Mouse (Mus musculus): ENCODE measurements at regions not wholly inside any gene's neighbourhood (a gene's known extent, or its start where the extent isn't known, plus 50 kb on each side); places are given as distances from the start of the nearest gene placed in this dataset.

DNA sequence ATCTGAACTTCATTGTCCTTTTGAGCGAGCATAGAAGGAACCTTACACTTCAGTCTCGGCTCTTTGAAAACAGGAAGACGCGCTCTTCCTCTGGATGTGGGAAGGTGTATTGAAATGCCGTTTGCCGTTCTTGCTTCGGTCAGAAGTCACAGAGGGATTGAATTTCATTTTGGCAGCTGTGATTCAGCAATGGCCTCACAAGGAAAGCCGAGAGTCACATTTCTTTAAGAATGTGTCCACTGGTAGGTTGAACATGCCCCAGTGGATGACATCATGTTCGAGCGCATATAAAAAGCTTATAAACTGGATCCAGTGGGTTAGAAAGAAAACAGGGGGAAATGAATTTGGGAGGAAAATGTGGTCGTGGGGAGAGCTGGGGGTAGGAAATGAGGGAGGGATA is 1579.6 kb upstream of the Gulo start:
- no peak for DNase-seq (ENCODE audit: low spot score)
- Histone ChIP-seq H3K36me3 (replicated peaks) (no peaks in the 10 kb centered on the region), H3K9me3 (no peaks in the 10 kb centered on the region), H3K4me1 (peaks cover 11% of the 10 kb centered on the region), H3K27ac (replicated peaks) (no peak overlapping the region), H3K27me3 (replicated peaks; ENCODE audit: low read depth, poor library complexity, severe bottlenecking) (no peaks in the 10 kb centered on the region), H3K4me3 (no peak overlapping the region)
- 67% methylated on average over 11 of the region's 11 CpGs for WGBS

DNA sequence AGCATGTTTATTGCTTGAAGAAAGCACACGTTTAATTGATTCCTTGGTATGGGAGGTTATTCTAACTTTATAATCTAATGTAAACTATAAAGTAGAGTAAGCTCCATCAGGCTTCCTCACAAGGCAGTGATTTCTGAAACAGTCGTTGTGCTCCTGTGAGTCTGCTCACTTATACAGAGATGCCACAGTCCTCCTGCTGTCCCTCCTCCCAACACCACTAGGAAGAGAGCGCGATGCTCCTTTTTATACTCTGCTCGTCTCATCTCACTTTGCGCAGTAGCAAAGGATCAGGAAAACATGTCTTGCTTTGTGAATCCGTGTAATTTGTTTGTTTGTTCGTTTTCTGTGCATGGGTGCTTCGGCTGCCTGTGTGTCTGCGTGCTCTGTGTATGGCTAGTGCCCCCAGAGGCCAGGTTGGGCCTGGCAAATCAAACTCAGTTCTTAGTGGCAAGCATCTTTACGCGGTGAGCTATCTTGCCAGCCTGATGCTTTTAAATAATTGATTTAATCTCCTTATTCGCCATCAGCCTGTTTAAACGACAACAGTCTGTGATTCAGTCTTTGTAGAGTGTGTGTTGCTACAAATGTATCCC is 1575.5 kb upstream of the Gulo start:
- Histone ChIP-seq H3K27ac (replicated peaks) (no peak overlapping the region), H3K36me3 (replicated peaks) (no peaks in the 10 kb centered on the region)
- 60% methylated on average over 14 of the region's 14 CpGs for WGBS

DNA sequence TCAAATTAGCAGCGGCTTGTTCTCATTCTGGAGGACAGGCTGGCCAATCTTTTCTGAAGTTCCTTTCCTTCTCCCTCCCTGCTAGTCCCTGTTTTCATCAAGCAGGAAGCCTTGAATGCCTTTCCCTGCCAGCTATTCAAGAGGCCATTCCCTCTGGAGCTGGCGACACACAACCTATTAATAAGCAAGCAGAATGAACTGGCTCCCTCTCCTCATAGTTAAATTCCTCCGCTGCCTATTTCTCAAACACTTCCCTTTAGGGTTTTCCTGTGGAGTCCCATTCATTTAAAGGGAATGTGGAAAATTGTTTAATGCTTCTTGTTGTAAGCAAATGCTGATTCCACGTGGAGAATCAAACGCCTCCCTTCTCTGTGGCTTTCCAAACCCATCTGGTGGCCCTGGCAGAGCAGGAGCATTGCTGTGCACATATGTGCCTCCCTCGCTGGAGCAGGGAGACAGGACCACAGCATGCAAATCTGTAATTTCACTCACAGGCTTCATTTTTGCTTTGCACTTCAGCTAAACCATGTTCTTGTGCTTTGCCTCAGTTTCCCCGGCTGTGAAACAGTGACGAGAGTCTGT is 1573.3 kb upstream of the Gulo start:
- H3K27me3 ChIP-seq (replicated peaks; ENCODE audit: low read depth, poor library complexity, severe bottlenecking): 0 out of 2 replicates have a peak, but pooled peaks cover 10% of the 10 kb centered on the region
- peaks cover 8% of the 10 kb centered on the region for H3K4me1 ChIP-seq
- no peak for DNase-seq (ENCODE audit: low spot score)
- no peaks in the 10 kb centered on the region for H3K36me3 ChIP-seq (replicated peaks)
- WGBS: 80% methylated on average over 8 of the region's 8 CpGs
- H3K4me3 ChIP-seq: no peak overlapping the region
- no peak overlapping the region for H3K27ac ChIP-seq (replicated peaks)
- no peaks in the 10 kb centered on the region for H3K9me3 ChIP-seq

More for the DNA sequence above, 1575.5 kb upstream of the Gulo start:
- peaks cover 8% of the 10 kb centered on the region for H3K4me1 ChIP-seq
- DNase-seq (ENCODE audit: low spot score): no peak
- no peak overlapping the region for H3K4me3 ChIP-seq
- H3K9me3 ChIP-seq: no peaks in the 10 kb centered on the region
- 0 out of 2 replicates have a peak, but pooled peaks cover 6% of the 10 kb centered on the region for H3K27me3 ChIP-seq (replicated peaks; ENCODE audit: low read depth, poor library complexity, severe bottlenecking)

DNA sequence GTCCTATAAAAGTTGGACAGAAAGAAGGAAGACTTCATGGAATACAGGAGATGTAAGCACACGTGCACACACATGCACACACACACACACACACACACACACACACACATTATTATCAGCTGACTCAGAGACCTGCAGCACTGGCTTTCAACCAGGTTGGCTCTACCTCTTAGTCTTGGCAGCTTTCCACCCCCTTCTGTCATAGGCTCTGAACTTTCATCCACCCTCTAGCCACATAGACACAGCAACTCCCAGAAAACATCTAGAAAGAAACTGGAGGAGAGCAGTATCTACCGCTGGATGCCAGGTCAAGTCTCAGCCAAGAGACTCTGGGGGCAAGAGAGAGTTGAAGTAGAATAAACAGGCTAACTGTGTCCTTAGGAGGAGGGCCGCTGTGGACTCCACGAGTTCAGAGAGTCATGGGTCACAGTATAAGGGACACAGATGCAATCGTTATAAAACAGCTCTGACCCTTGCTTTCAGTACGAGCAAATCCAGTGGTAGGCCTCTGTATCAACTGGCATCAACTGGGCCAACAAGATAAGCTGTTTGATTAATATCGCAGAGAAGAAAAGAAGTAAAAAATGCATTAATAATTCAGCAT is 1565.4 kb upstream of the Gulo start:
- DNase-seq (ENCODE audit: low spot score): no peak
- Histone ChIP-seq H3K36me3 (replicated peaks) (no peaks in the 10 kb centered on the region), H3K9me3 (no peaks in the 10 kb centered on the region), H3K27me3 (replicated peaks; ENCODE audit: low read depth, poor library complexity, severe bottlenecking) (peaks cover 60% of the 10 kb centered on the region), H3K4me3 (no peak overlapping the region), H3K4me1 (peaks cover 42% of the 10 kb centered on the region), H3K27ac (replicated peaks) (0 out of 2 replicates have a peak overlapping the region, but pooled peaks have one; percentile 14)
- 75% methylated on average over 7 of the region's 7 CpGs for WGBS

DNA sequence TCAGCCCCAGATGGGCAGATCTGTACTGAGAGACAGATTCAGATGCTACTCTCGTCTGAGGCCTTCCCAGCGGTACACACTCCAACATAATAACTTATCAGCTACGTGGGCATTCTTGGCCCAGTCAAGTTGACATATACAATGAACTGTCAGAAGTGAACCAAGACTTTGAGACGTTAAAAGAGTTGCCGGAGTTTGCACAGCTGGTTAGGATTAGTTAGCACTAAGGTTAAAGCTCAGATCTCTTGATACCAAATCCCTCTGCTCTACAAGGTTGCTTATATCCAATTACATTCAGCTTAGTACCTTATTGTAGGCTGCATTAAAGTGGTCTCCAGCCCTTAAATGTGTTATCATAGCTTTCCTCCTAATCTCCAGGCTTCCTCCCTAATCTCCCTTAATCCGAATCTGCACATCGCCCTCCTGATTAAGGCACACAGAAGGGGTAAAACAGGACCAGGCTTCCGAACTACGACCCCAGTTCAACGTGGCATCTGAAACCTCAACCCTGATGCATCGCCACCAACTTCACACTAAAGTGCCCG is 1564.5 kb upstream of the Gulo start:
- WGBS: 35% methylated on average over 12 of the region's 12 CpGs
- H3K27ac ChIP-seq (replicated peaks): no peak overlapping the region
- peak; percentile 41 for DNase-seq (ENCODE audit: low spot score)
- H3K9me3 ChIP-seq: no peaks in the 10 kb centered on the region
- H3K4me1 ChIP-seq: peaks cover 52% of the 10 kb centered on the region
- H3K36me3 ChIP-seq (replicated peaks): no peaks in the 10 kb centered on the region
- no peak overlapping the region for H3K4me3 ChIP-seq
- H3K27me3 ChIP-seq (replicated peaks; ENCODE audit: low read depth, poor library complexity, severe bottlenecking): peaks cover 69% of the 10 kb centered on the region

DNA sequence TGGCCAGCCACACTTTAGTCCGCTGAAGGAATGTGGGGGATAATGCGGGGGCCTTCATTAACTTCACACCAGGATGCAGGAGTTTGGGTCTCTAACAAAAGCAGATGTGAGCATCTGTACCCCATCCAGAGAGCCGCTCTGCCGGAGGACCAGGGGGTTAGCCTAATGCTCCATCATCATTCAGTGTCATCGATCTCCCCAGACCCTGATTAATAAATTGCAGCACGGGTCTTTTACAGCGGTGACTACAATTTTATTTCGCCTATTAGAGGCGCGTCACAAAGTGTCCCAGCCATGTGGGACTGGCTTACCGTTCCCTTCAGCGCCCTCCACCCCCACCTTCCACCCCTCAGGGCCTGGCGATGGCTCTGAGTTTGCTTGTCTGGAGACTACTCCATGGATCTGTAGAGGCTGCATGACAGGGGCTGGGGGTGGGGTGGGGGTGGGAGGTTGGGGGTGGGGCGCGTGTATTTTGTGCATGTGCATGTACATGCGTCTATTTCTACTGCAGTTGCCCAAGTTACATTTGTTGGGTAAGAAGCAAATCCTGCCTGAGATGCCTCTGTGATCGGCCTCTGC is 1560.8 kb upstream of the Gulo start:
- Histone ChIP-seq H3K36me3 (replicated peaks) (no peaks in the 10 kb centered on the region), H3K4me1 (peaks cover 53% of the 10 kb centered on the region), H3K9me3 (no peaks in the 10 kb centered on the region), H3K27me3 (replicated peaks; ENCODE audit: low read depth, poor library complexity, severe bottlenecking) (peaks cover 85% of the 10 kb centered on the region), H3K27ac (replicated peaks) (peak overlapping the region; percentile 24; the same call in 1 of the 2 replicates), H3K4me3 (peak overlapping the region; percentile 26; the same call in 1 of the 2 replicates)
- DNase-seq (ENCODE audit: low spot score): peak; percentile 47
- 39% methylated on average over 17 of the region's 17 CpGs for WGBS

DNA sequence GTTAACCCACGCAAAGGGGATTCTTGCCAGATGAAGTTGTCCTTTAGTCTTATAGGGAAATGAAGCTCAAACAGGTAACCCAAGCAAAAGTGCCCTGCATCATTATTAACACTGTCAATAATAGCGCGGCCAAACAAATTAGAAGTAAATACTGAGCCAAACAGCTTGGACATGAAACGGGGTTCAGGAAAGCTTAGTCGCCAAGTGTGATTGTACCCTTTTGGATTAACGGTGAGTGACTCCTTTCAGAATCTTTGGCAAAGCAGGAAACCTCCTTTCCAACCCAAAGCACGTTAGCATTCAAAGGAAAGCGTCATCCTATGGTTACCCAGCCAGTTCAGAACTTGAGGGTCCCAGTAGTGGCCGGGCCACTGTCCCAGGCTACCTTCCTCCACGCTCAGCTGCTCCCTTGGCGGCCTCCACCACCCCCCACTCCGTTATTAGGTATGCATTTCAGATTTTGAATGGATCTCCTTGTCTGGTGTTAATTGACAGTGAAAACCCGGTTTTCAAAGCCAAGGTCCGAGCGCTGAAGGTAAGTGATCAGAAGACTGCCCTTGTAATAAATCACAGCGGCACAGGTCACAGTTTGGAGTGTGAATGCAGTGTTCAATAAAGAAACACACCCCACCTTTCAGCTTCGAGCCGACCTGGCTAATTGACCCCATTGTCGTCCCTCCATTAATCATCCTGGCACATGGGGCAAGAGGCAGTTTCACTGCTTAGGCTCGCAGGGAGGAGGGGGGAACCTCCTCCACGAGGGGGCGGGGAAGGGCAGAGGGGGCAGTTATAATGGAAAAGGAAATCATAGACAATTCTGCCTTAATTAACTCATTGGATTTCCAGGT is 1560.1 kb upstream of the Gulo start:
- 35% methylated on average over 22 of the region's 22 CpGs for WGBS
- H3K36me3 ChIP-seq (replicated peaks): no peaks in the 10 kb centered on the region
- no peaks in the 10 kb centered on the region for H3K9me3 ChIP-seq
- peaks cover 85% of the 10 kb centered on the region for H3K27me3 ChIP-seq (replicated peaks; ENCODE audit: low read depth, poor library complexity, severe bottlenecking)
- H3K27ac ChIP-seq (replicated peaks): no peak overlapping the region
- peak overlapping the region; percentile 26; the same call in 1 of the 2 replicates for H3K4me3 ChIP-seq
- peaks cover 47% of the 10 kb centered on the region for H3K4me1 ChIP-seq
- peak; percentile 57 for DNase-seq (ENCODE audit: low spot score)

DNA sequence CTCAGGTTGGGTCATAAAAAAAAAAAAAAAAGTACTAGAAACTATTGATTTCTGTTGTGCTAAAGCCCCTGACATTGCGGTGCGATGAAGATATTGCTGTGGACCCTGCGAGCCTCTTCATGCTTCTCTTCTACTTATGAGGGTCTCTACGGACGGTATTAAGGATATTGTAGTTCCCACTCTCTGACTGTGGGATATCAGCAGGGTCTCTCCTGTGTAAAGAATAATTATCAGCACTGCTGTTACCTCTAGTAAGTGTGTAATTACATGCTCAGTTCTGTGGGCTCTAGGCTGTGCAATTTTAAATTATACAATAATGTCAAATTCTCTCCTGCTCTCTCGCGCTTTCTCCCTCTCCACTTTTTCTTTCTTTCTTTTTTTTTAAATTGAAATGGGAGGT is 1545.9 kb upstream of the Gulo start:
- peaks cover 14% of the 10 kb centered on the region; the same call in 1 of the 2 replicates for H3K27me3 ChIP-seq (replicated peaks; ENCODE audit: low read depth, poor library complexity, severe bottlenecking)
- 0 out of 2 replicates have a peak, but pooled peaks cover 4% of the 10 kb centered on the region for H3K4me1 ChIP-seq
- no peaks in the 10 kb centered on the region for H3K9me3 ChIP-seq
- H3K36me3 ChIP-seq (replicated peaks): no peaks in the 10 kb centered on the region
- H3K27ac ChIP-seq (replicated peaks): no peak overlapping the region
- WGBS: 96% methylated on average over 7 of the region's 7 CpGs
- H3K4me3 ChIP-seq: no peak overlapping the region
- no peak for DNase-seq (ENCODE audit: low spot score)

DNA sequence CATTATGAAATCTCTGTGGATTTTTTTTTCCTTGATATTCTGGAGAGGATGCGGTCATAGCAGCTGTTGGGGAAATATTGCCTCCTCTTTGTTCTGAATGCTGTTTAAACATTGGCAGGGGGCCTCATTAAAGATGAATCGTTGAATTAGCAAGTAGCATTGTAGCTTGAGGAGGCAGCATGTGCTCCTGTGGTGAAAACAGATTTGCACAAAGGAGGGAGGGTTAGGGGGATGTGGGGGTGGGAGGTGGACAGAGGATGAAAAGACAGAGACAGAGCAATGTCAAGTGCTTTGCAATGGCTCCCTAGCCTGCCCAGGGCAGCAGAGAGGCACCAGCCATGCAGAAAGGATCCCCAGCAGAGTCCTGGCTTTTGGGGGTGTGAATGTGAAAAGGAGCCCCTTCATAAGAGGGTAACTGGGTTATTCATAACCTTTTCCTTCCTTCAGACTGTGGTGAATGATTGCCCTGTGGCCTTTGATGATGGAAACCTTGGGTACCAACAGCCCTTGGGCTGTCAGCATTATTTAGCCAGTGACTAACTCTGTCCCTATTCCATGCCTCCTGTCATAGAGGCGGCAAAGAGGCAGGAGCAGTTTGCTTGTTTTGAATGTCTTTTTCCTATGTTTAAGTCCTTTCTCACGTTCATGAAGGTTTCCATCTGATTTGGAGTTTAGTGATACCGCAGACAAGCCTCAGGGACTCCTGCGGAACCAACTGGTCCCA is 1541.6 kb upstream of the Gulo start:
- 72% methylated on average over 6 of the region's 6 CpGs for WGBS
- H3K4me3 ChIP-seq: no peak overlapping the region
- H3K4me1 ChIP-seq: 0 out of 2 replicates have a peak, but pooled peaks cover 4% of the 10 kb centered on the region
- no peak for DNase-seq (ENCODE audit: low spot score)
- H3K27ac ChIP-seq (replicated peaks): no peak overlapping the region
- H3K27me3 ChIP-seq (replicated peaks; ENCODE audit: low read depth, poor library complexity, severe bottlenecking): peaks cover 11% of the 10 kb centered on the region; the same call in 1 of the 2 replicates
- peaks cover 11% of the 10 kb centered on the region; the same call in 1 of the 2 replicates for H3K9me3 ChIP-seq
- no peaks in the 10 kb centered on the region for H3K36me3 ChIP-seq (replicated peaks)

DNA sequence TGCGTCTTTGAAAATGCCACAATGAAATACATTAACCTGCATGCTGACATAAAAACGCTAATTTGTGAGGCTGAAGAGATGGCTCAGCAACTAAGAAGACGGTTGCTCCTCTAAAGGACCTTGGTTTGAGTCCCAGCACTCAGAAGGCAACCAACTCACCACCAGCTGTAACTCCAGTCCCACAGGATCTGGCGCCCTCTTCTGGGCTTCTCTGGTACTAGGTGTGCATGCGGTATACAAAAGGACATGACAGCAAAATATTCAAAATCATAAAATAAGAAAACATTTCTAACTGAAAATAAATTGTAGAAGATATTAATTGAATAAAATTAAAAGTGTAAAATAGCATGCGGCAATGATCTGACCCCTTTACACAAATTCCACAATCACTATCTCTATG is 1539.7 kb upstream of the Gulo start:
- H3K36me3 ChIP-seq (replicated peaks): no peaks in the 10 kb centered on the region

DNA sequence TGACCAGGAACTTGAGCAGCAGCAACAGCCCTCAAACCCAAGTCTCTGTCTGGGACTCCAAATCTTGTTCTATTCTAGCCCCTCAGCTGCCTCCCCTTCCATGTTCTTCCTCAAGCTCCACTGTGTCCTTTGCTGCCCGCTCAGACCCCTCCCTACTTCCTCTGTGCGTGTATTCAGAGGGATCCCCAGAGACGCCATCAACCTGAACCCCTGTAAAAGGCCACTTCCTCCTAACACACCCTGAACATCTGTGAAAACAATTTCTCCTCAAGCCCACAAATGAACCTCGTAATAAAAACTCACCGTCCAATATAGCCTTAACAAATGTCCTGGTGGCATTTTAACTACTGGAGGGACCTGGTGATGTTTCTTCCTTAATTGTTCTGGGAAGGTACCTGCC is 1536.0 kb upstream of the Gulo start:
- no peak for DNase-seq (ENCODE audit: low spot score)
- 0 out of 2 replicates have a peak, but pooled peaks cover 4% of the 10 kb centered on the region for H3K27me3 ChIP-seq (replicated peaks; ENCODE audit: low read depth, poor library complexity, severe bottlenecking)
- H3K36me3 ChIP-seq (replicated peaks): no peaks in the 10 kb centered on the region
- H3K9me3 ChIP-seq: peaks cover 26% of the 10 kb centered on the region
- no peak overlapping the region for H3K27ac ChIP-seq (replicated peaks)
- 55% methylated on average over 5 of the region's 5 CpGs for WGBS
- peaks cover 13% of the 10 kb centered on the region for H3K4me1 ChIP-seq
- H3K4me3 ChIP-seq: no peak overlapping the region

More for the DNA sequence above, 1539.7 kb upstream of the Gulo start:
- WGBS: 86% methylated on average over 6 of the region's 6 CpGs
- Histone ChIP-seq H3K27me3 (replicated peaks; ENCODE audit: low read depth, poor library complexity, severe bottlenecking) (peaks cover 11% of the 10 kb centered on the region; the same call in 1 of the 2 replicates), H3K4me3 (no peak overlapping the region), H3K9me3 (peaks cover 17% of the 10 kb centered on the region; the same call in 1 of the 2 replicates), H3K27ac (replicated peaks) (no peak overlapping the region), H3K4me1 (peaks cover 10% of the 10 kb centered on the region; the same call in 1 of the 2 replicates)
- DNase-seq (ENCODE audit: low spot score): no peak

All from embryonic facial prominence, embryonic 10.5 days (tissue).